Mouse (Mus musculus): Measurements from ENCODE around the gene Oprm1. TPM values are rescaled to one million over a fixed set of nuclear protein-coding genes. Genes with fewer than 3 reads are reported as not detected.
A peak's percentile ranks its signal among the peaks of the same experiment; 100 is the strongest.
"Not testable (repeated sequence)": the region's sequence is repeated elsewhere in the genome, so short reads cannot be mapped to it uniquely, and the experiment has no call there.

The Oprm1 gene
- total RNA-seq, 2 experiments from 2014 or later: 7.6 to 8.1 TPM

DNA sequence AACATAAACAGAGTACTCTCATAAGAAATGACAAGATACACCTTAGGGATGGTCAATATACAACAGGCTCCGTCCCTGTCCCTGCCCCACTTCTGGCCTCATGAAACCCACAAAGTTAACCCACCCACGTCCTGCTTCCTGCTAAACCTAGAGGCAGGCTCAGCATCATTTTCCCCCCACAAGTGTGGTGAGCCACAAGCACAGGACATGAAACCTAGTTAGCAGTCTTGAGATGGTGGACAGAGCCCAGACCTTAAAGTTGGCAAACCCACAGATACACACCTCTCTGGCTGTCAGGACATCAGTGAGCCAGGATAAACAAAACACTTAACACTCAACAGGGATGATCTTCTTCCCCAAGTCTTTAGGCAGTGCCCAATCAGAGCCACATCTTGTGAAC, 198.1 kb downstream of the Oprm1 start:
- intact Hi-C loops (cut with DNase I): no loop called here
- DNase-seq (ENCODE audit: low spot score in 2 of 2): no peak

DNA sequence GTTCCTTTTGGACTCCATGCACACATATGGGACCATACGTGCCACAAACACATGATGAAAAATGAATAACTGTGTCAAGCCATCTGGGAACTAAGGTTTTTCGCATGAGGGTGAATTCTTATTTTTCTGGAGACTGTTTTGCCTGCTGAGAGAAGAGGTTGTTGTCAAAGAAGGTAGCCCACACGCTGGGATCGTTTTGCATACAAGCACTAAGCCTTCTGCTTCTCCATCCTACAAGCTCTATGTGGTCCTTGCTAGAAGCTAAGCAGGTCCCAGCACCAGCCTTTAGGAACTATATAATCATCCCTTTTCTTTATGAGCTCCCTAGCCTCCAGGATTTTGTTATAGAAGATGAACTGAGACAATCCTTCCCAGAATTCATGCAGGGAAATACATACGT, 200.5 kb downstream of the Oprm1 start:
- no peak for DNase-seq (ENCODE audit: low spot score in 2 of 2)
- intact Hi-C loops (cut with DNase I): no loop called here

DNA sequence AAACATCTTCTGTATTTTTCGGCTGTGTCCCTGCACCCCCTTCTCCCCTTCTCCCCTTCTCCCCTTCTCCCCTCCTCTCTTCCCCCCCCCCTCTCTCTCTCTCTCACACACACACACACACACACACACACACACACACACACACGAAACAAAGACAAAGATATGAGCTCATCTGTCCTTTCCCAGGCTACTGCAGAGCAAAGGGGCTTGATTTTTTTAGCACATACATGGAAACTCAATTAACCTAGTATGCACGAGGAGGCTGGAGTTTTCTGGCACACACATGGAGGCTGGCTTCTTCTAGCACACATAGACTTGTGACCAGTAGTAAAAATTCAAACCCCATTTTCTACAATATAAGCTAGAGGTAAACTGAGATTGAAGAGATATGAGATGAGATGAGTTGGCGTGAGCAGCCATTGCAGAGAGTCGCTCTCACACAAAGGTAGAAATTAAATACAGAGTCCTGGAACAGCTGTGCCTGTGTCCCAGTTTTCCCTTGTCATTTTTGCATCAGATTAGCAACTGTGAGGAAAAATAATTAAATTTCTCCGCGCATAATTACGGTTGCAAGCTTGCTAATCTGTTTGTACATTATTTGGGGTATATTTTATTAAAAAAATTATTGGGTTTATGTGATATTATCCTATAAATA, 209.4 kb downstream of the Oprm1 start:
- intact Hi-C loops (cut with DNase I): no loop called here
- no peak for DNase-seq (ENCODE audit: low spot score in 2 of 2)

DNA sequence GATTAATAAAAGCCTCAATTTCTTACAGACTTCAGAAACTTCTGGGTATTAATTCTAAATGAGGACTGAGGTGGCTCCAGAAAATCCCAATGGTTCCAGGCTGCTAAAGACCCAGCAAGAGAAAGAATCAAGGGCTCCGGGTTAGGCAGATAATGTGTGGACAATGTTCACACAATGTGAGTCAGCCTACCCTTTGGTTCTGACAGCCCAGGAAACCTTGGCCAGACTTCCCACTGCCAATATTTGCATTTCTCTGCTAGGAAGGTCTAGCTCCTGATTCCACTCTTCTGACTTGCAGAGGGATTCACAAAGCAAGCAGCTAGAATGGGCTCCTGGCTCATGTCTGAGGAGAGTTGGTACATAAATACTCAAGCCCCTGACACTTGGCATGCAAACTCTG, 210.0 kb downstream of the Oprm1 start:
- DNase-seq (ENCODE audit: low spot score in 2 of 2): no peak
- intact Hi-C loops (cut with DNase I): no loop called here

DNA sequence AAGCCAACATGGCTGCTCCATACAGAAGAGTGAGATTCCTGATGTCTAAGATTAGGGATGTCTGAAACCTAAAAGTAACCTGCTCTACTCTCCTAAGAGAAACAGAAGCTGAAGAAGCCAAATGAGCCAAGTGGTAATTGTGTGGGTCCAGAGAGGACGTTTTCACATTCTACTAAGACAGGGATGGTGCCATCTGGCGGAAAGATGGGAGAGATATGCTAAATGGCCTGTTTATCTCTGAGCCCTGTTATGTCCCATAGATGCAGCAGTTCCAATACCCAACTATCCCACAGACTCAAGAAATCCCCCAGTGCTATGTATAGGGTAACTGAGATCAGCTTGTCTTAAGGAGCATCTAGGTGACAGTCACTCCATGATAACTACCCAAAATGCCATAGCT, 219.5 kb downstream of the Oprm1 start:
- DNase-seq (ENCODE audit: low spot score in 2 of 2): peak in 1 of 2 experiments; percentile 34
- intact Hi-C loops (cut with DNase I): loop anchor here (5.0 kb wide), 2 partner anchors 46 to 91 kb away; no protein-coding TSS in a partner anchor

DNA sequence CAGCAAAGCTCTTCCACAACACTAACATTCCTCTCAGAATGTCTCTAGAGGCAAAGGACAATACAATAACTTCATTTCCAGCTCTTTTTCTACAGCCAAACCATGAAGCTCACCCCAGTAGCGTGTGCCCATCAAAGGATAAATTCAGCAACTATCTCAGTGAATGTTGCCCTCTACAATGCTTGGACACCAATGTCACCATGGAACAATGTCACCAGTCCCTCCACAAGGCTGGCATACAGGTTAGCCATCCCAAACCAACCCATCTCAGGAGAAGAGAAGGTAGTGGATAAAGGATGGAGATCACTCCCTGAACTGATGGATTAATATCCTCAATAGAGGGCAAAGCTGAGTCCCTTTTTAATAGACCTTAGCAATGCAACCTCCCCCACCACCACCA, 220.4 kb downstream of the Oprm1 start:
- intact Hi-C loops (cut with DNase I): loop anchor here (5.0 kb wide), 2 partner anchors 46 to 91 kb away; no protein-coding TSS in a partner anchor
- no peak for DNase-seq (ENCODE audit: low spot score in 2 of 2)

DNA sequence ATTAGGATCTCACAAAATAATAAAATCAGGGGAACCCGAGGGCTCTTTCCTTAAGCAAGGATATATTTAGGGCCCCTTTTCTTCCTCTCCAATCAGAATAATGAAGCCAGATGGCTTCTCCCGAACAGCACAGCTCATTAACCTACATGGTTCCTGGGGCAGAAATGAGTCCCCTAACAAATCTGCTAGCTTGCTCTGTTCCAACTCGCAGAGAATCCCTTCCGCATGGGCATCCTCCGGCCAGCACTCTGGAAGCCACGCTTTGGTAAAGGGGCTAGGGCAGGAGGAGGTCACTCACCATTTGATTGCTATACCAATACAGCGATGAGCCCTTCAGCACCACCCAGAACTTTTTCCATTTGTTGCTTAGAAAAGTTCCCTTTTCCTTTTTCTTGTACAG, 220.9 kb downstream of the Oprm1 start:
- no peak for DNase-seq (ENCODE audit: low spot score in 2 of 2)
- intact Hi-C loops (cut with DNase I): loop anchor here (5.0 kb wide), 2 partner anchors 47 to 92 kb away; no protein-coding TSS in a partner anchor

DNA sequence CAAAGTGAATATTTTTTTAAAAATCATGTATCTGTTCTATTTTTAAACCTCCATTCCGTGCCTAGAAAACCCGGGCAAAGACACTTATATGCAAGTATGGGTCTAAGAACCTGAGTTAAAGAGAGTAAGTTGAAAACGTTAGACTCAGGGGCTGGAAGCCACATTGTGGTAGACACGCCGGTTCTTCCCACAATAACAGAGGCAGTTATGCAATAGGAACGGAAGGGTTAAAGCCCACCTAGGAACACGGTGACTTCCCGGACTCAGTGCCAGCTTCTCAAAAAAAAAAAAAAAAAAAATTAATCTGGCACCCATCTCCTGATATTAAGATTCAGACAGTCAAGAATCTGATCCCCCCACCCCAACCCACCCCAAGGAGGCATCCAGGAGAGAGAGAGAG, 221.5 kb downstream of the Oprm1 start:
- intact Hi-C loops (cut with DNase I): loop anchor here (5.0 kb wide), 2 partner anchors 47 to 92 kb away; no protein-coding TSS in a partner anchor

DNA sequence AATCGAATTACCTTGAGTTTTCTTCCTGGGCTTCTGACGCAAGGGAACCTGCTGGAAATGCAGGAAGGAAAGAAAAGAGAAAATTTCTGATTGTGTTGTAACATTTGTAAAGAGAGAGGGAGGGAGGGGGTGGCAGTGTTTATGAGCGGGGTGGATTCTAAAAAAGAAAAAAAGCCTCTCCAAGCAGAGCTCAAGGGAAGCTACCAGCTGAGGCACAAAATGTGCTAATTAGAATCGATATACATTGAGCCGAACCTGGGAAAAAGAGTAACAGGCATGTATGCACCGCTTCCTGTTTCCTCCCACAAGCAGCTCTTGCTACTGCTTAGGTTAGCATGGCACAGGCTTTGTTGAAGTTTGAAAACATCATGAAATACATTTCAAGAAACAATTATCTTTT, 221.9 kb downstream of the Oprm1 start:
- intact Hi-C loops (cut with DNase I): no loop called here
- peak; percentile 21 to 28 for DNase-seq (ENCODE audit: low spot score in 2 of 2)

More for the DNA sequence above, 221.5 kb downstream of the Oprm1 start:
- DNase-seq (ENCODE audit: low spot score in 2 of 2): no peak

DNA sequence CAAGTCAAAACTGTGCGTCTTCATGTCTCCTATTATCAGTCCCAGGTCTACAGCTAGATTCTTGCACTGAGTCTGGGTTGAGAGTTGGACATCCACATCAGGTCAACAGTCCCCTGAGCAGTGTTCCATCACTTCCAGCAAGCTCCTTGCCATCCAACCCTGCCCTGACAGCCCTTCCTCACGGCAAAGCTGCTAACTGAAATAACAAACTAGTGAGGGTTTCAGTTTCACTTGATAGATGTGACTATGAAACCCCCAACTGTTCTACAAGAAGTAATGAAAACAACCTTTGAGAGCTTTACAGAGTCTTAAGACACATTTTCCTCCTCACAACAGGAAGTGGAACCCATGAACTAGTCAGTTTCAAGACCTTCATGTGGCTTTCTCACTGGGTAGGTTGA, 224.4 kb downstream of the Oprm1 start:
- intact Hi-C loops (cut with DNase I): no loop called here
- no peak for DNase-seq (ENCODE audit: low spot score in 2 of 2)

DNA sequence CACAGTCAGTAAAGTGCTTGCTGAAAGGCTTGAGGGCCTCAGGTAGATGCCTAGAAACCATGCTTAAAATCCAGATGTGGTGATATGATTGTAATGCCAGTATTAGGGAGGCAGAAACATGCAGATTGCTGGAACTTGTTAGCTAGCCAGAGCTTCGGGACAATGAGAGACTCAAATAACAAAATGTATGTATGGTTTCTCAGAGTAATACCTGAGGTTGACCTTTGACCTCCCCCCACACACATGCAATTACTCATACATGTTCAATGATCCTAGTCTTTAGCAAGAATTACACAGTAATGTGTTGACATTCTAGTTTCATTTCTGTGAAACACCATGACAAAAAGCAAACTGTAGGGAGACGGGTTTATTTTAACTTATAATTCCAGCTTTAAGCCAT, 225.1 kb downstream of the Oprm1 start:
- intact Hi-C loops (cut with DNase I): no loop called here
- no peak for DNase-seq (ENCODE audit: low spot score in 2 of 2)

DNA sequence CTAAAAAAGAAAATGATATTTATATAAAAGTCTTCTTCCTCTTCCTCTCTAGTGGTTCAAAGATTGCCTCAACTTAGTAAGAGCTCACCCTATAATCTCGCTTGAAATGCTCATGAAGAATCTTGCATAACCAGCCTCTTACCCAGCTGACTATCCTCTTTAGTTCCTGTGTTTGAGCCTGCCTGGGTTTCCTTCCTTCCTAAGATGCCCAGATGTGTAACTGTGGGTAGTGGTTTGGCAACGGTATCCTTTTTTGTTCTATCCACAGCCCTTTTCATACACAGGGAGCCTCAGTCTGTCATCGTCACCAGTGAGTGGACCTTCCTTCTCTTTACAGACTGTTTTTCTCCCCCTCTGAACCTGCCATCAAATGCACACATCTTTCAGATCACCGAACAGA, 227.9 kb downstream of the Oprm1 start:
- intact Hi-C loops (cut with DNase I): no loop called here
- no peak for DNase-seq (ENCODE audit: low spot score in 2 of 2)

DNA sequence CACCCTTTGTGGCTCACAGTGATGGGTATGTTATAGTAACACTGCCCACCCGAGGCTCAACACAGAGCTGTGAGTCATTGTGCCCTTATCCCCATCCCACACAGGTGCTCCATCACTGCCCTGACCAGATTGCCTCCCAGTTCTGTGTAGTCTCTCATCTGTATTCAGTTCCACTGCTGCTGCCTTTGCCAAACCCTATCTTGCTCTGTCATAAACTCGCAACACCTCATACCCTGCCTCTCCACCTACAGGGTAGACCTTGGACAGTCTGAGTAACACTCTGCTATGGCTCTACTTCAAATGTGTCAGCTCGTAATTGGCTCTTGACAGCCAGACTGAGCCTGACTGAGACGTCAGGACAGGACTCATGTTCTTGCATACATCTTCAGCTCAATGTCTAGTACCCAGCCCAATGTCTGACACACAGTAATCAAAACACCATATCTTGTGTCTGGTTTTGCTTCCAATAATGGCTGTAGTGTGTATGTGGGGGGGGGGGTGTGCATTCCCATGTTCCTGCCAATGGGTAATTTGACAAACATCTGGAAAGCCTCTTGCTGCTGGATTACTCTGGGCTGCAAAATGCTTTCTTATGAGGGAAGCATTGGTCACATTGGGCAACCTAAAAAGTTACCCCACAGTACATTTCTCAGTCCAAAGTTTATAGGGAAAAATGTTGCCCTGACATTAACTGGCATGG, 229.2 kb downstream of the Oprm1 start:
- intact Hi-C loops (cut with DNase I): no loop called here

DNA sequence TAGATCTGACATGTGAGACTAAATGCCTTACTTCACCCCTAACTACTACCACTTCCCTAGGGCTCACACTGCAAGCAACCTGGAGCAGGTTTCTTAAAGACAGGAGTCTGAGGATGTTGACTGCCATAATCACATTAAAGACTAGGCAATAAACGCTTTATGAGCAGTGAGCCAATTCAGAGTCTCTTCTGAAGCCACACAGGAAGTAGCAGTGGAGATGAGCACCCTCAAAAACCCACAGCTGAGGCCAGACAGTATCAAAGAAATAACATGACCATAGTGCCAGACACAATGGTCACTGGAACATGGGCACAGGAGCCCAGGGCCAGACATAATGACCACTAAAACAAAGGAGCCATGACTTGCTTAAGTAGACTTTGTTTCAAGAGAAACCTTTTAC, 230.2 kb downstream of the Oprm1 start:
- no peak for DNase-seq (ENCODE audit: low spot score in 2 of 2)
- intact Hi-C loops (cut with DNase I): no loop called here

More for the DNA sequence above, 229.2 kb downstream of the Oprm1 start:
- no peak for DNase-seq (ENCODE audit: low spot score in 2 of 2)

DNA sequence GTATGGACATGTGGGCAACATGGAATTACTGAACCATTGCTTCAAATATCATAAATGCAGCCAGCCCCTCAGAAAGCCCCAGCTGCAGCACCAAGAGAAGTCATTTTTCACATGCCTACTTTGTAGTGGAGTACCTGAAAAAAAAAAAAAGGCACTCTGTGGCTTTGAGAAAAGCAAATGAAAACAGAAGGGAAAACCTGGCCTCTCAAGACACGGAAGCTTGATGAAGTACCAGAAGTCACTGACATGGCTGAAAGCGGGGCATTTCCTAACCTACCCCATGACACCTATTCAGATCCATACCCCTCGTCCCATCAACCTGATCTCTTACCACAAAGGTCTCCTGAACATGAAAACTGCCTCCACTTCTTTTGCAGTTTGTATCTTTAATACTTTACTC, 238.6 kb downstream of the Oprm1 start:
- intact Hi-C loops (cut with DNase I): no loop called here
- DNase-seq (ENCODE audit: low spot score in 2 of 2): no peak

DNA sequence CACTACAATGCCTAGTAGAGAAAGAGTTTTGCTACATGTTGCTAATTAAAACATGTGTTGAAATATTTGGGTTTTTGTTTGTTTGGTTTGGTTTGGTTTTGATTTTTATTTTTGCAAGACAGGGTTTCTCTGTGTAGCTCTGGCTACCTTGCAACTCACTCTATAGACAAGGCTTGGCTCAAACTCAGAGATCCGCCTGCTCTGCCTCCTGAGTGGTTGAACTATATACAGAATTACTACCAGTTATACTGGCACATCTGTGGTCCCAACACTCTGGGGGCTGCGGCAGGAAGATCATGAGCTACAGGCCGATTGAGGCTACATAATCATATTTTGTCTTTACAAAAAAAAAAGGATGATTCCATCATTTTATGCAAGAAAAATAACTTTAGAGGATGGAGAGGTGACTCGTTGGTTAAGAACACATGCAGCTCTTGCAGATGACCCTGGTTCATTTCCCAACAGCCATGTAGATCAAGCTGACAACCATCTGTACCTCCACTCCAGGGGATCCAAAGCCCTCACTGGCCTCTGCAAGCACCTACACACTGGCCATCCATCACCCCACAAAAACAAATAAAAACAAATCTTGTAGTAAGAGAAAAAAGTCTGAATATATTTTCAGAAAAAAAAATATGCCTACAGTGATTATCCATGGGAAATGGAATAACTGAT, 240.4 kb downstream of the Oprm1 start:
- DNase-seq (ENCODE audit: low spot score in 2 of 2): no peak
- intact Hi-C loops (cut with DNase I): no loop called here

DNA sequence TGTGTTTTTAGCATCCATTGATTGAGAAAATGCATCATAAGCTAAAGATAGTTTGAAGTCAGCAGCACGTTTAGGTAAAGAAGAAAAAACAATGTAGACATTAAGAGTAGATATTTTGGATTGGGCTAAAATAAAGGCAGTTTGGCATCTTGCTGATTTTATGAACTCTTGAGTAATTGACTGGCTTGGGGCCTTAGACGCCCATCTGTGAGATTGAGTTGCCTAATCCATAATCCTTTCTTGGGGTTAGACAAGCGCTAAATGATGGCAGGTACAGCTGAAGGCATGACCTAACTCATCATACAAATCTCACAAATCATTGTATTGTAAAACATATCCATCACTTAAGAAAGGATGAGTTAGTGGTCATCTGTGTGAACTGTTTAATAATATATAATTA, 241.0 kb downstream of the Oprm1 start:
- intact Hi-C loops (cut with DNase I): no loop called here
- DNase-seq (ENCODE audit: low spot score in 2 of 2): no peak

DNA sequence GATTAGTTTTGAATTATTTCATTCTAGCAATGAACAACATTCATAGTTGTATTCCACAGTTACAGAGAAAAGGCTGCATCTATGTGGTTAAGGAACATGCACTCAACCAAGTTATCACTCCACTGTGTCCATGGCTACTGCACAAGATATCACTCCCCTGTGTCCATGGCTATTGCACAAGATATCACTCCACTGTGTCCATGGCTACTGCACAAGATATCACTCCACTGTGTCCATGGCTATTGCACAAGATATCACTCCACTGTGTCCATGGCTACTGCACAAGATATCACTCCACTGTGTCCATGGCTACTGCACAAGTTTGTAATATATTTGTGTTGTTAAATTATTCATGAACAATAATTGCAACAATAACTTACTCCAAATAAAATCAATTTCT, 245.6 kb downstream of the Oprm1 start:
- DNase-seq (ENCODE audit: low spot score in 2 of 2): not testable (repeated sequence)

DNA sequence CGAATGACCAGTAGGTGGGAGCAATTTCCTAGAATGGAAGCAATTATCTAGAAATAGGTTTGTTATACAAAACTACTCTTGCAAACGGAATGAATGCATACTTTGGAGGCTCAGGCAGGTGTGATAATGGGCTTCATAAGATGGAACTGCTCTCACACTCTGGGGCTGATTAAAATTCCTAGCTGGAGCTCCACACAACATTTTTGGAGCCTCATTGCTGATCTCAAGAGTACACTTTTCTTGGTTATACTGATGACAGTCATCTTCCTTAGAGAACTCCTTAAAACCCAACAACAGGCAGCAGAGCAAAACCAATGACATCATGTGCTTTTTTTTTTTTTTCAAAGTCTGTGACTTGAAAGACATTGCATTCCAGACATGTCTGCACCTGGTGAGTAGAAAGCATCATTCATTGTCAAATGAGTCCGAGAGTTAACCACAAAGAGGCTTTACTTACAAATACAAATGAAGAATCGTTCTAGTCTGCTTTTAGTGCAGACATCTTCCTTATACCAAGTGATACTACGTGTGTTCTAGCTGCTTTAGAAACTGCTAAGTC, 246.8 kb downstream of the Oprm1 start:
- no peak for DNase-seq (ENCODE audit: low spot score in 2 of 2)
- intact Hi-C loops (cut with DNase I): loop anchor here (5.0 kb wide), 1 partner anchor 118 kb away; no protein-coding TSS in a partner anchor

More for the DNA sequence above, 245.6 kb downstream of the Oprm1 start:
- intact Hi-C loops (cut with DNase I): not testable (repeated sequence)

DNA sequence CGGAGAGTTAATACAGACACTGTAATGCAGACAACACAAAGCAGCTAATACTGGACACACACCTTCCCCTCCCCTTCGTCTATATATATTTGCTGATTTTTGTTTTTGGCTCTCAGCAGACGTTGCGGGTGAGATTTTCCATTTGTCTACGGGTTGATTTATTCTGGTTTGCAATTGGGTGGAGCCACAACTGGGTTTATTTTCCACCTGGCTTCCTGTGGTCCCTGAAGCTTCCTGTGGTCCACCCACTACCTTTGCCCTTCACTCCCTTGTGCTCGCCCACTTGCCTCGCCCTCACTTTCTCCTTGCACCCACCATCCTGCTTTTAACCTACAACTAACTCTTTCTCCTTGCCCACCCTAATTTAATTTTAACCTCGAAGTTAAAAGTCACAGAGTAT, 252.2 kb downstream of the Oprm1 start:
- intact Hi-C loops (cut with DNase I): no loop called here
- no peak for DNase-seq (ENCODE audit: low spot score in 2 of 2)

Measured in left cerebral cortex, postnatal 14 days (tissue).